Mouse (Mus musculus) kidney, postnatal 14 days (tissue): ENCODE data around the gene Arhgap31.

Source experiments
- DNase-seq: peaks from one replicate; pipeline ENCODE4 v3.0.0; 2022; ENCODE audit warnings: mixed read lengths

Gene Arhgap31

GRCm38 (mm10) chr16:38648155-38648554 lies 64.9 kb downstream of the Arhgap31 start:
- no peak for DNase-seq

GRCm38 (mm10) chr16:38644455-38644854 lies 68.6 kb downstream of the Arhgap31 start:
- DNase-seq = no peak

GRCm38 (mm10) chr16:38637085-38637484 lies 76.0 kb downstream of the Arhgap31 start:
- DNase-seq = no peak

DNA sequence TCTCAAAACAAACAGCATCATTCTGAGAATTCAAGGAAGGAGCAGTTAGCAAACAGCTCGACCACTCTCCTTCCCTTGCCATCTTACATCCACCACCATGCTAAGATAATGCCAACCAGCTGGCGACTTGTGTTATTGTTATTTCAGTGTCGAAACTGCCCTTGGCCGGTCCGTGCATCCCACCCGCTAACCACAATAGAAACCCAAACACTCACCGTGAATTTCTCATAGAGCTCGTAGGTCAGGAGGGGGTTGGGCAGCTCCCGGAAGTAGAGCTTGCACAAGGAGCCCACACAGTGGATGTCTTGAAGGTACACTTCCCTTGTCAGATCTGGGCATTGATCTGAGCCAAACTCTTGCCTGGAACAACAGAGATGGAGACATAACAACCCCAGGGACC lies 76.4 kb downstream of the Arhgap31 start:
- no peak for DNase-seq

DNA sequence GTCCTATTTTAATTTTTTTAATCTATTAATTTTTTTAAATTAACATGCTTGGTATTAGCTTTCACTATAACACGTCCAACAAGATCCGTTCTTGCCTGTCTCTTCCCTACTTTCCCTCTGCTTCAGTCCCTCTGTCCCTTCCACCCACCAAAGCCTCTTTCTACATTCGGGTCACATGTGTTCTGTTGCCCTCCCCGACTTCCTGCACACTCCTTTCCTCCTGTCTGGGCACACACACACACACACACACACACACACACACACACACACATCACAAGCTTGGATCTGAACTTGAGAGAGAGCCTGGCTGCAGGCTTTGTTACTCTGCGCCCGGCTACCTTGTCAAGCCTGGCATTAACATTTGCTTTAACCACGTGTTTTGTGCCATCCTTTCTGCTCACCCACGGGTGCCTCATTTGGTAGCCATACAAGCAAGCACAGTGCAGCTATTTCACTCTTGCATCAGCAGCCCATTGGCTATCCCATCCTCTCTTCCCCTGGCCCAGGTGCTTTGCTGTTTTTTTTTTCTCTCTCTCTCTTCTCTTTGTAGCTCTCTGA lies 77.2 kb downstream of the Arhgap31 start:
- no peak for DNase-seq

DNA sequence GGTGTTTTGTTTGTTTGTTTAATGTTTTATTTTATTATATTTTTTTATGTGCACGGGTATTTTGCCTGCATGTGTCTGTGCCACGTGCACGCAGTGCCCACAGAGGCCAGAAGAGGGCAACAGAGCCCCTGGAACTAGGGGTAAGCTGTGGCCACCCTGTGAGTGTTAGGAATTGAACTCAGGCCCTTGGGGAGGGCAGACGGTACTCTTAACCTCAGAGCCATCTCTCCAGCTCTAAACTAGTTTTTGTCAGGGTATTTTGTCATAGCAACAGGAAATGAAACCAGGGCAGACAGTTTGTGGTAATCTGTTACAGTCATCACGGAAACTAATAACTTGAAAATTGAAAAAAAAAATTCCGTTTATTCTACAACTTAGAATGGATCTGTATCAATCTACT lies 80.9 kb downstream of the Arhgap31 start:
- DNase-seq = peak; percentile 64

DNA sequence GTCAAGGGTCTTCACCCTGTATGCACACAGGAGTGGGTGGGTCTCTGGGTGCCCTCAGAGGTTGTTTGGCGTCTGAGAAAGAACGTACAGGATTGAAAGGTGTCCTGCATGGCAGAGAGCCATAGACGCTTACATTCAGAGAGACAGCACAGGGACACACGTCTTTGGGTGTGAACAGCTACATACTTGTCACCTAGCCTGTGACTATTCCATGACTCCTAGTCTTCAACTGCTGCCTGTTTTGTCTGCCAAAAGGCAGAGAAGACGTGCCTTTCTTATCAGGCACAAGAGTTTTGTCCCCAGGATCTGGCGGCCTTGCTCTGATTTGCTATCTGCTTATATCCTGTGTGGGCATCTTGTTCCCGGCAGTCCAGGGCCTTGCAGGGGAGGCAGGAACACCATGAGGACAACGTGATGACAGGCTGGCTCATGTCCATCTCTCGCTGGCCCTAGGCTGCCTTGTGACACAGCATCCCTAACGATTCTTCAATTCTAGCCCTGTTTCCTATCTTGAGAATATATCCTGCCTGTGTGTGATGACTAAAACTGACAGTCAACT lies 87.2 kb downstream of the Arhgap31 start:
- peak; percentile 51 for DNase-seq

- DNase-seq = peak; percentile 19
These were observed 87.7 kb downstream of the Arhgap31 start for GRCm38 (mm10) chr16:38625411-38625810.

GRCm38 (mm10) chr16:38624303-38624702 lies 88.8 kb downstream of the Arhgap31 start:
- DNase-seq = no peak

GRCm38 (mm10) chr16:38622283-38622682 lies 90.8 kb downstream of the Arhgap31 start:
- DNase-seq = no peak

DNA sequence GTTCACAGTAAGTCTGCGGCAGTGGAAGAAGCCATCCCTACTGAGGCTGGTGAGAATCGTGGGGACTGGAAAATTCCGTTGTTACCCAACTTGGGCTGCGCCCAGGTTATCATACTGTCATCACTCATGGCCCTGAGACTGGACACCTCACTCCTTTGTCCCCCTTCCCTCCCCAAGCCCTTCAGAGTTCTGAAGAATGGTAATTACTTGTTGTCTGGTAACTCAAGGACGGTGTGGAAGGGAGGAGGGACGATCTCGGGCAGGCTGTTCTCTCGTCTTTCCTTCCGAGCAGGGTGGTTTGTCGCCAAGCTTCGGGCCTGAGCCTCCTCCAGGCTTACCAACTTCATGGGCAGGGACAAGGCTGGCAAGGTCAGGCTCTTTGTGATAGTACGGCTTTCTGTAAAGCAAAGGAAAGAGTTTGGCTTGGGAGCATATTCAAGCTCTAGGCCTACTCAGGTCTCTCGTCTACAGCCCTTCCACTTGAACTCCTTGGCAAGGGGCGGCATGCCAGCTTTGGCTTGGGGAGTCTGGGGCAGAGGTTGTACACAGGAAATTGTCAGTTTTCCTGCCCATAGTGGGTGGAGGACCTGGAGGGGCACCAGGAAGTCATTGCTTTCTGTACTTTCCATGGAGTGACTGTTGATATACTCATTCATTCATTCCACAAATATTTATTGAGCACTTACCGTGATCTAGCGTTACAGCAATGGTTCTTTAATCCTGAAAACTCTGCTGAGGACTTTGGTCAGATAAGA lies 92.2 kb downstream of the Arhgap31 start:
- peak; percentile 8 for DNase-seq

GRCm38 (mm10) chr16:38619054-38619453 lies 94.0 kb downstream of the Arhgap31 start:
- DNase-seq = peak; percentile 82

DNA sequence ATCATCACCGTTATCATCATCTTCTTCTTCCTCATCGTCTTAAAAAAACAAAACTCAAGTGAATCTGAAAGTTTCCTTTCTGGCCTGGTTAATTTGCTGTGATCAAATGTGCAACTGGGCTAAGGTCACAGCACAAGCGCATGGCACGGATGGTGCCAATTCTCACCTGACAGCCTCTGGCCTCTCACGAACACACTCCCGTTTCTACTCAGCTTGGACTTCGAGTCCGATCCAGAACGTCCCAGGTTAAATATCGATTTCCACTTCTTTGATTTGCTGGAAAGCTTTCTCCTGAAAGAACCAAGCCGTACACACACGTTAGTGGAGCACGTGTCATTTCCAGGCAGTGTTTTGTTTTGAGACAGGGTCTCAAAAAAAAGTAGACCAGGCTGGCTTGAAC lies 95.1 kb downstream of the Arhgap31 start:
- DNase-seq = no peak

- DNase-seq = no peak
These were observed 99.4 kb downstream of the Arhgap31 start for GRCm38 (mm10) chr16:38613646-38614045.

GRCm38 (mm10) chr16:38612646-38613045 lies 100.4 kb downstream of the Arhgap31 start:
- DNase-seq = no peak

DNA sequence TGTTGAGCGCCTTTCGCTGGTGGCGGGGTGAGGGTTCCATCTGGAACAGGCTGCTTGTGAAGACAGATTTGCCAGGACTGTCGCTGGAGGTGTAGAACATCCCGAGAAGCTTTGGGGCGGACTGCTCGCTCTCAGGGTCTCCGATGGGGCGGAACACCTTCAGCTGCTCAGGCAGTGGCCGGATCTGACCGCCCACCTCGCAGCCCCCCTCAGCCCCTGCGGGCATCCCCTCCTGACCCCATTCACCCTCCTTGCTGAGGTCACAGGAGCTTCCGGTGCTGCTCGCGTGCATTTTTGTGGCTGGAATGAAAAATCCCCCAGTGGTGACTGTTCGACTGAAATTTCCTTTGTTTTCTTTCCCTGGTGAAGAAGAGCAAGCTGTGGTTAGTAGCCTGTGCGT lies 104.0 kb downstream of the Arhgap31 start:
- no peak for DNase-seq

- DNase-seq = no peak
These were observed 104.4 kb downstream of the Arhgap31 start for GRCm38 (mm10) chr16:38608687-38609086.

GRCm38 (mm10) chr16:38606509-38606908 lies 106.6 kb downstream of the Arhgap31 start:
- no peak for DNase-seq

- DNase-seq = no peak
These were observed 109.9 kb downstream of the Arhgap31 start for GRCm38 (mm10) chr16:38602989-38603804.

GRCm38 (mm10) chr16:38598986-38599680 lies 113.9 kb downstream of the Arhgap31 start:
- no peak for DNase-seq

GRCm38 (mm10) chr16:38596651-38597050 lies 116.4 kb downstream of the Arhgap31 start:
- no peak for DNase-seq

- no peak for DNase-seq
These were observed 117.0 kb downstream of the Arhgap31 start for GRCm38 (mm10) chr16:38596099-38596498.

- no peak for DNase-seq
These were observed 118.6 kb downstream of the Arhgap31 start for GRCm38 (mm10) chr16:38594435-38594834.
